Mouse (Mus musculus): ENCODE results near the gene Prss50. TPM values are rescaled to one million over a fixed set of nuclear protein-coding genes. Genes with fewer than 3 reads are reported as not detected.

Gene Prss50
- polyA plus RNA-seq, 1 experiment from 2014 or later = 0.35 TPM

GRCm38 (mm10) chr9:110841438-110841837 lies 16.3 kb upstream of the Prss50 start:
- no peak overlapping the region for H3K4me2 ChIP-seq (replicated peaks; ENCODE audit: low read depth)
- H3K4me3 ChIP-seq (ENCODE audit: low read depth, low read length) = no peak overlapping the region
- no peak overlapping the region for H3K9ac ChIP-seq (ENCODE audit: low read depth, low read length)
- H3K36me3 ChIP-seq (ENCODE audit: control insufficient read depth, insufficient read depth) = no peaks in the 10 kb centered on the region
- TF ChIP-seq CTCF (IDR thresholded peaks at IDR 0.05; ENCODE audit: low read depth) = no peak
- WGBS = 59% methylated on average over 2 of the region's 2 CpGs
- no peaks in the 10 kb centered on the region for H3K4me1 ChIP-seq (replicated peaks; ENCODE audit: control insufficient read depth, insufficient read depth, low read length)
- no peaks in the 10 kb centered on the region for H3K9me3 ChIP-seq (ENCODE audit: control insufficient read depth)
- no peak overlapping the region for H3K27ac ChIP-seq (ENCODE audit: low read depth, low read length)
- no peaks in the 10 kb centered on the region for H3K27me3 ChIP-seq (replicated peaks; ENCODE audit: control insufficient read depth, insufficient read depth, low read length)
- ATAC-seq = no peak

- H3K36me3 ChIP-seq (ENCODE audit: control insufficient read depth, insufficient read depth) = no peaks in the 10 kb centered on the region
- H3K4me1 ChIP-seq (replicated peaks; ENCODE audit: control insufficient read depth, insufficient read depth, low read length) = no peaks in the 10 kb centered on the region
- TF ChIP-seq CTCF (IDR thresholded peaks at IDR 0.05; ENCODE audit: low read depth) = no peak
- 79% methylated on average over 10 of the region's 10 CpGs for WGBS
- no peaks in the 10 kb centered on the region for H3K9me3 ChIP-seq (ENCODE audit: control insufficient read depth)
- no peak within 1 kb of the TSS for H3K4me2 ChIP-seq (replicated peaks; ENCODE audit: low read depth)
- no peak within 1 kb of the TSS for H3K4me3 ChIP-seq (ENCODE audit: low read depth, low read length)
- no peak within 1 kb of the TSS for H3K27ac ChIP-seq (ENCODE audit: low read depth, low read length)
- no peak for ATAC-seq
- no peak within 1 kb of the TSS for H3K9ac ChIP-seq (ENCODE audit: low read depth, low read length)
- H3K27me3 ChIP-seq (replicated peaks; ENCODE audit: control insufficient read depth, insufficient read depth, low read length) = no peaks in the 10 kb centered on the region
Observed at GRCm38 (mm10) chr9:110844206-110844605, 13.6 kb upstream of the Prss50 start, which contains the start of gene Prss46. Gene Prss46, plus strand, starts transcription at chr9:110844506.

- H3K27ac ChIP-seq (ENCODE audit: low read depth, low read length) = no peak overlapping the region
- H3K36me3 ChIP-seq (ENCODE audit: control insufficient read depth, insufficient read depth) = no peaks in the 10 kb centered on the region
- ATAC-seq = no peak
- no peak overlapping the region for H3K4me3 ChIP-seq (ENCODE audit: low read depth, low read length)
- no peak overlapping the region for H3K9ac ChIP-seq (ENCODE audit: low read depth, low read length)
- WGBS = 74% methylated on average over 7 of the region's 7 CpGs
- no peaks in the 10 kb centered on the region for H3K27me3 ChIP-seq (replicated peaks; ENCODE audit: control insufficient read depth, insufficient read depth, low read length)
- H3K4me2 ChIP-seq (replicated peaks; ENCODE audit: low read depth) = no peak overlapping the region
- no peak for TF ChIP-seq CTCF (IDR thresholded peaks at IDR 0.05; ENCODE audit: low read depth)
- H3K4me1 ChIP-seq (replicated peaks; ENCODE audit: control insufficient read depth, insufficient read depth, low read length) = no peaks in the 10 kb centered on the region
- H3K9me3 ChIP-seq (ENCODE audit: control insufficient read depth) = no peaks in the 10 kb centered on the region
Observed at GRCm38 (mm10) chr9:110849162-110849561, 8.6 kb upstream of the Prss50 start.

GRCm38 (mm10) chr9:110855903-110856302 lies 1.9 kb upstream of the Prss50 start:
- no peaks in the 10 kb centered on the region for H3K36me3 ChIP-seq (ENCODE audit: control insufficient read depth, insufficient read depth)
- no peak for TF ChIP-seq CTCF (IDR thresholded peaks at IDR 0.05; ENCODE audit: low read depth)
- no peak for ATAC-seq
- 59% methylated on average over 7 of the region's 7 CpGs for WGBS
- H3K4me1 ChIP-seq (replicated peaks; ENCODE audit: control insufficient read depth, insufficient read depth, low read length) = 0 out of 2 replicates have a peak, but pooled peaks cover 3% of the 10 kb centered on the region
- H3K27me3 ChIP-seq (replicated peaks; ENCODE audit: control insufficient read depth, insufficient read depth, low read length) = no peaks in the 10 kb centered on the region
- no peak overlapping the region for H3K9ac ChIP-seq (ENCODE audit: low read depth, low read length)
- no peaks in the 10 kb centered on the region for H3K9me3 ChIP-seq (ENCODE audit: control insufficient read depth)
- H3K4me2 ChIP-seq (replicated peaks; ENCODE audit: low read depth) = no peak overlapping the region
- H3K4me3 ChIP-seq (ENCODE audit: low read depth, low read length) = no peak overlapping the region
- H3K27ac ChIP-seq (ENCODE audit: low read depth, low read length) = no peak overlapping the region

GRCm38 (mm10) chr9:110856920-110857319 lies 847 bp upstream of the Prss50 start:
- Histone ChIP-seq H3K4me1 (replicated peaks; ENCODE audit: control insufficient read depth, insufficient read depth, low read length) (0 out of 2 replicates have a peak, but pooled peaks cover 3% of the 10 kb centered on the region), H3K36me3 (ENCODE audit: control insufficient read depth, insufficient read depth) (no peaks in the 10 kb centered on the region), H3K27ac (ENCODE audit: low read depth, low read length) (no peak overlapping the region), H3K4me2 (replicated peaks; ENCODE audit: low read depth) (no peak overlapping the region), H3K4me3 (ENCODE audit: low read depth, low read length) (no peak overlapping the region), H3K9ac (ENCODE audit: low read depth, low read length) (no peak overlapping the region), H3K9me3 (ENCODE audit: control insufficient read depth) (no peaks in the 10 kb centered on the region), H3K27me3 (replicated peaks; ENCODE audit: control insufficient read depth, insufficient read depth, low read length) (no peaks in the 10 kb centered on the region)
- no peak for ATAC-seq
- WGBS = 33% methylated on average over 4 of the region's 4 CpGs
- TF ChIP-seq CTCF (IDR thresholded peaks at IDR 0.05; ENCODE audit: low read depth) = no peak

- ATAC-seq = no peak
- Histone ChIP-seq H3K4me3 (ENCODE audit: low read depth, low read length) (no peak overlapping the region), H3K36me3 (ENCODE audit: control insufficient read depth, insufficient read depth) (no peaks in the 10 kb centered on the region), H3K27me3 (replicated peaks; ENCODE audit: control insufficient read depth, insufficient read depth, low read length) (no peaks in the 10 kb centered on the region), H3K27ac (ENCODE audit: low read depth, low read length) (no peak overlapping the region), H3K4me2 (replicated peaks; ENCODE audit: low read depth) (no peak overlapping the region), H3K9me3 (ENCODE audit: control insufficient read depth) (no peaks in the 10 kb centered on the region), H3K4me1 (replicated peaks; ENCODE audit: control insufficient read depth, insufficient read depth, low read length) (0 out of 2 replicates have a peak, but pooled peaks cover 3% of the 10 kb centered on the region), H3K9ac (ENCODE audit: low read depth, low read length) (no peak overlapping the region)
- TF ChIP-seq CTCF (IDR thresholded peaks at IDR 0.05; ENCODE audit: low read depth) = no peak
- 65% methylated on average over 5 of the region's 5 CpGs for WGBS
Observed at GRCm38 (mm10) chr9:110858523-110858922, 756 bp downstream of the Prss50 start.
